Mouse (Mus musculus) layer of hippocampus, adult 2 months (tissue): Measurements from ENCODE around the gene Taf11. TPM values are rescaled to one million over a fixed set of nuclear protein-coding genes. Genes with fewer than 3 reads are reported as not detected.
A peak's percentile ranks its signal among the peaks of the same experiment; 100 is the strongest.

Experiments used
- DNase-seq, 2 experiments: peaks; one replicate each; pipeline ENCODE4 v3.0.0; 2022; ENCODE audit warnings: low spot score in 2 of 2
- H3K27ac ChIP-seq: fragments of 200-600 bp; 2 replicates; pipeline ENCODE4 v1.8.1; 2022
- H3K4me3 ChIP-seq: fragments of 200-600 bp; 2 replicates; pipeline ENCODE4 v1.8.1; 2022; ENCODE audit warnings: mild to moderate bottlenecking
- CTCF ChIP-seq: fragments of 200-600 bp; conservative IDR thresholded peaks from 2 replicates; pipeline ENCODE4 v1.8.1; 2022; ENCODE audit warnings: antibody characterized with exemption, mild to moderate bottlenecking, moderate library complexity
- long read RNA-seq, 2 experiments: library from polyadenylated mRNA; stranded (forward); transcript quantifications; one replicate each; pipeline ENCODE4 v2.0.0; 2021; ENCODE audit warnings: borderline mapping rate in 2 of 2
- total RNA-seq, 2 experiments: library from RNA; stranded (reverse); gene quantifications; 2 replicates each; pipeline ENCODE4 v1.2.3; 2021

The Taf11 gene
- total RNA-seq = 10 to 100 TPM; 41.3 to 45.0 TPM
- long read RNA-seq, experiment 1, transcript Taf11-201 (5 exons, 1,220 nt) = major isoform, 16 of 18 reads
- long read RNA-seq, experiment 1, partial matches to known transcripts = 1 of 18 reads
- long read RNA-seq, experiment 1, other reads (novel, unspliced or antisense) = 1 of 18 reads
- long read RNA-seq, experiment 2, transcript Taf11-201 (5 exons, 1,220 nt) = major isoform, 19 of 24 reads
- long read RNA-seq, experiment 2, partial matches to known transcripts = 0 of 24 reads
- long read RNA-seq, experiment 2, other reads (novel, unspliced or antisense) = 5 of 24 reads

GRCm38 (mm10) chr17:27909622-27910500 lies at the start of gene Taf11:
TSS of gene Taf11 (minus strand) at chr17:27909844.
- peak; percentile 77 to 78 for DNase-seq
- Histone ChIP-seq H3K4me3 (peak within 1 kb of the TSS; percentile 94), H3K27ac (peak within 1 kb of the TSS; percentile 94)
- TF ChIP-seq CTCF = peak; percentile 38

GRCm38 (mm10) chr17:27957649-27958048 lies 48.0 kb upstream of the Taf11 start:
- H3K27ac ChIP-seq = no peak overlapping the region
- no peak for DNase-seq
- no peak overlapping the region for H3K4me3 ChIP-seq
- TF ChIP-seq CTCF = no peak

GRCm38 (mm10) chr17:27954629-27955402 lies 45.2 kb upstream of the Taf11 start:
- TF ChIP-seq CTCF = no peak
- no peak overlapping the region; the same call in 1 of the 2 replicates for H3K27ac ChIP-seq

GRCm38 (mm10) chr17:27953136-27953535 lies 43.5 kb upstream of the Taf11 start:
- no peak for DNase-seq
- no peak for TF ChIP-seq CTCF
- no peak overlapping the region for H3K27ac ChIP-seq
- H3K4me3 ChIP-seq = no peak overlapping the region

More at GRCm38 (mm10) chr17:27954629-27955402, 45.2 kb upstream of the Taf11 start:
- DNase-seq = no peak
- H3K4me3 ChIP-seq = no peak overlapping the region

- Histone ChIP-seq H3K27ac (no peak overlapping the region), H3K4me3 (no peak overlapping the region)
- no peak for DNase-seq
- TF ChIP-seq CTCF = peak; percentile 38
Observed at GRCm38 (mm10) chr17:27947155-27947554, 37.5 kb upstream of the Taf11 start.

- H3K4me3 ChIP-seq = no peak overlapping the region
- H3K27ac ChIP-seq = no peak overlapping the region; the same call in 1 of the 2 replicates
- DNase-seq = no peak
- no peak for TF ChIP-seq CTCF
Observed at GRCm38 (mm10) chr17:27946371-27946770, 36.7 kb upstream of the Taf11 start.

- H3K4me3 ChIP-seq = no peak overlapping the region
- no peak for TF ChIP-seq CTCF
- DNase-seq = no peak
- peak overlapping the region; percentile 37; the same call in 1 of the 2 replicates for H3K27ac ChIP-seq
Observed at GRCm38 (mm10) chr17:27945546-27946216, 36.0 kb upstream of the Taf11 start.

GRCm38 (mm10) chr17:27942131-27942530 lies 32.5 kb upstream of the Taf11 start:
- no peak overlapping the region for H3K27ac ChIP-seq
- TF ChIP-seq CTCF = no peak
- DNase-seq = no peak
- no peak overlapping the region for H3K4me3 ChIP-seq

- no peak overlapping the region for H3K27ac ChIP-seq
- TF ChIP-seq CTCF = peak; percentile 12; the same call in 1 of the 2 replicates
- DNase-seq = no peak
- no peak overlapping the region for H3K4me3 ChIP-seq
Observed at GRCm38 (mm10) chr17:27941698-27942097, 32.1 kb upstream of the Taf11 start.

- no peak for DNase-seq
- Histone ChIP-seq H3K27ac (no peak overlapping the region), H3K4me3 (no peak overlapping the region)
- no peak for TF ChIP-seq CTCF
Observed at GRCm38 (mm10) chr17:27941178-27941577, 31.5 kb upstream of the Taf11 start.

- Histone ChIP-seq H3K27ac (peak overlapping the region; percentile 23; the same call in 1 of the 2 replicates), H3K4me3 (no peak overlapping the region)
- TF ChIP-seq CTCF = no peak
- DNase-seq = no peak
Observed at GRCm38 (mm10) chr17:27940352-27940751, 30.7 kb upstream of the Taf11 start.

GRCm38 (mm10) chr17:27939028-27939427 lies 29.4 kb upstream of the Taf11 start:
- 0 out of 2 replicates have a peak overlapping the region, but pooled peaks have one; percentile 36 for H3K27ac ChIP-seq
- no peak overlapping the region for H3K4me3 ChIP-seq
- no peak for TF ChIP-seq CTCF
- DNase-seq = no peak
